Mouse (Mus musculus): ENCODE measurements at regions not wholly inside any gene's neighbourhood (a gene's known extent, or its start where the extent isn't known, plus 50 kb on each side); places are given as distances from the start of the nearest gene placed in this dataset.

GRCm38 (mm10) chr12:79918983-79919382, 193.8 kb downstream of the Zfp36l1 start:
- TF ChIP-seq CTCF (IDR thresholded peaks at IDR 0.05; ENCODE audit: control insufficient read depth, insufficient read depth, low read length), result peak; percentile 43; the same call in 1 of the 2 replicates
- no peak for TF ChIP-seq POLR2A (IDR thresholded peaks at IDR 0.05; ENCODE audit: borderline replicate concordance, control insufficient read depth, low read depth, low read length)

Data from bone marrow, adult 2 months (tissue).